Mouse (Mus musculus) small intestine, adult 2 months (tissue): ENCODE results near the gene Myo5a. TPM values are rescaled to one million over a fixed set of nuclear protein-coding genes. Genes with fewer than 3 reads are reported as not detected.

Experiments used
- H3K27ac ChIP-seq: fragments of 200-500 bp; 2 replicates; pipeline ENCODE4 v1.5.1; 2012; ENCODE audit warnings: low read depth, low read length, control low read depth, inconsistent platforms; ENCODE audit not compliant: insufficient read depth
- H3K27me3 ChIP-seq: fragments of 200-500 bp; 2 replicates; pipeline ENCODE4 v1.6.1; 2012; ENCODE audit warnings: mild to moderate bottlenecking, moderate library complexity, low read length, inconsistent platforms; ENCODE audit not compliant: control insufficient read depth, insufficient read depth
- H3K36me3 ChIP-seq: fragments of 200-500 bp; 2 replicates; pipeline ENCODE4 v1.6.1; 2012; ENCODE audit warnings: mild to moderate bottlenecking, low read length, control low read depth, inconsistent platforms; ENCODE audit not compliant: control insufficient read depth, insufficient read depth
- H3K4me1 ChIP-seq: fragments of 200-500 bp; 2 replicates; pipeline ENCODE4 v1.6.1; 2012; ENCODE audit warnings: low read length, inconsistent platforms, mixed read lengths; ENCODE audit not compliant: control insufficient read depth, insufficient read depth, insufficient read length
- H3K4me3 ChIP-seq: fragments of 200-500 bp; 2 replicates; pipeline ENCODE4 v1.5.1; 2012; ENCODE audit warnings: low read depth, mild to moderate bottlenecking, control low read depth, inconsistent platforms, low read length, moderate library complexity
- CTCF ChIP-seq: fragments of 200-500 bp; IDR thresholded peaks from 2 replicates; pipeline ENCODE4 v1.5.1; 2012; ENCODE audit warnings: low read depth, mild to moderate bottlenecking, control low read depth, inconsistent platforms, low read length, moderate library complexity, mixed read lengths; ENCODE audit not compliant: insufficient replicate concordance, insufficient read length; ENCODE audit errors: extremely low read depth
- POLR2A ChIP-seq: fragments of 200-500 bp; IDR thresholded peaks from 2 replicates; pipeline ENCODE4 v1.6.1; 2012; ENCODE audit warnings: low read depth, mild to moderate bottlenecking, control low read depth, inconsistent platforms, low read length, moderate library complexity
- WGBS: fragments of 180-500 bp; shearing (Covaris S2); methylation state at CpG from one replicate; pipeline ENCODE4 v1.1.7; 2018; 5-methylcytosine and 5-hydroxymethylcytosine counted together
- polyA plus RNA-seq: library from polyadenylated mRNA; depleted of rRNA; stranded (reverse); fragments of >200 nt; gene quantifications from 2 replicates; pipeline ENCODE4 v1.2.3, GENCODE M21; 2012; rRNA removed

The Myo5a gene
- polyA plus RNA-seq, 1 experiment = 1.3 TPM

- TF ChIP-seq CTCF (no peak), POLR2A (no peak)
- no peak overlapping the region for H3K4me3 ChIP-seq
- H3K27ac ChIP-seq = no peak overlapping the region
- WGBS = 94% methylated on average over 8 of the region's 8 CpGs
- no peaks in the 10 kb centered on the region for H3K27me3 ChIP-seq
- peaks cover 6% of the 10 kb centered on the region for H3K36me3 ChIP-seq
- no peaks in the 10 kb centered on the region for H3K4me1 ChIP-seq
Measured at GRCm38 (mm10) chr9:75271539-75271938, 200.7 kb downstream of the Myo5a start.

Other genes starting within 250 kb of the Myo5a start
- gene Onecut1, start 209.1 kb upstream of the Myo5a start, polyA plus RNA-seq = 0.91 TPM in 1 of 2 replicates, not detected in the other
- gene Fam214a, start 118.1 kb upstream of the Myo5a start, polyA plus RNA-seq = 1.0 and 2.9 TPM in 2 replicates
- 1.7 and 4.4 TPM in 2 replicates for gene Arpp19, start 33.4 kb upstream of the Myo5a start, polyA plus RNA-seq
- gene Myo5c, start 161.0 kb downstream of the Myo5a start, polyA plus RNA-seq = 10.9 and 12.1 TPM in 2 replicates
- 3.9 and 7.3 TPM in 2 replicates for gene Gnb5, start 235.3 kb downstream of the Myo5a start, polyA plus RNA-seq